20 mouse cellular contexts compared by ENCODE assay signal in the genomic region with DNA sequence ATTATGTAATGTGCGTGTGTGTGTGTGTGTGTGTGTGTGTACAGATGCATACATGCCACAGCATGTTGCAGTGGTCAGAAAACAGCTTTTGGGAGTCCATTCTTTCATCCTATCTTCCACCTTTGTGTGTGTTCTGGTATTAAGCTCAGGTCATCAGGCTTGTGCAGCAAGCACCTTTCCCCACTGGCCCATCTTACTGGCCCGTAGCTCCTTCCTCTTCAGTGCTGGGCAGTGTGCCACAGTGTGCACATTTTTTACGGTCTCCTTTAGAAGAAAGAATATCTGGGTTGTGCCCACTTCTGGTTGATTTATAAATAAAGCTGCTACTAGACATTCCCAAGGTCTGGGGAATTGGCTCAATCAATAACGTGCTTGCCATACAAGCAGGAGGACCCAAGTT.
"Had no signal": no experiment of that assay in that cellular context is flagged by ENCODE, and none has a peak within 500 bp of the region (broad histone marks: within the 10 kb centered on the region; RNA-seq: fewer than 3 reads in every experiment).

No protein-coding gene starts in this region.

- H3K4me3 ChIP-seq: liver, embryonic 13.5 days; liver, embryonic 15.5 days; lung, embryonic 15.5 days; midbrain, embryonic 10.5 days; midbrain, embryonic 12.5 days; myocyte; neural tube, embryonic 13.5 days; neural tube, embryonic 15.5 days had no signal

- H3K27ac ChIP-seq: liver, embryonic 13.5 days; liver, embryonic 15.5 days; lung, embryonic 15.5 days; midbrain, embryonic 10.5 days; midbrain, embryonic 12.5 days; neural tube, embryonic 13.5 days; neural tube, embryonic 15.5 days had no signal

- H3K4me2 ChIP-seq: liver, embryonic 11.5 days; liver, embryonic 13.5 days; liver, embryonic 15.5 days; lung, embryonic 15.5 days; midbrain, embryonic 12.5 days; neural tube, embryonic 13.5 days; neural tube, embryonic 15.5 days had no signal

- H3K9me3 ChIP-seq: liver, embryonic 13.5 days; liver, embryonic 15.5 days; lung, embryonic 15.5 days; midbrain, embryonic 10.5 days; midbrain, embryonic 12.5 days; neural tube, embryonic 13.5 days; neural tube, embryonic 15.5 days had no signal

- H3K4me1 ChIP-seq: liver, embryonic 13.5 days; liver, embryonic 15.5 days; lung, embryonic 15.5 days; midbrain, embryonic 10.5 days; midbrain, embryonic 12.5 days; neural tube, embryonic 13.5 days; neural tube, embryonic 15.5 days had no signal

- DNase-seq: liver, embryonic 13.5 days; liver, postnatal 0 days; midbrain, embryonic 14.5 days; retina, postnatal 1 day; right cerebral cortex, adult 18-20 months; right cerebral cortex, postnatal 25 days; right cerebral cortex, postnatal 4 days; spleen, adult 18-20 months; thymus, adult 2 months; thymus, postnatal 25 days; thymus, postnatal 4 days had no signal

- H3K9ac ChIP-seq: liver, embryonic 13.5 days; liver, embryonic 15.5 days; liver, postnatal 0 days; lung, embryonic 15.5 days; midbrain, embryonic 12.5 days; neural tube, embryonic 13.5 days; neural tube, embryonic 15.5 days had no signal

- H3K36me3 ChIP-seq: liver, embryonic 13.5 days; liver, embryonic 15.5 days; lung, embryonic 15.5 days; midbrain, embryonic 10.5 days; midbrain, embryonic 12.5 days; neural tube, embryonic 13.5 days; neural tube, embryonic 15.5 days had no signal

- H3K27me3 ChIP-seq: liver, embryonic 13.5 days; liver, embryonic 15.5 days; lung, embryonic 15.5 days; neural tube, embryonic 13.5 days; neural tube, embryonic 15.5 days had no signal

- ATAC-seq: liver, postnatal 0 days; midbrain, embryonic 16.5 days had no signal
